Mouse (Mus musculus): ENCODE measurements around the gene Skint7.
"Not testable (repeated sequence)": the region's sequence is repeated elsewhere in the genome, so short reads cannot be mapped to it uniquely, and the experiment has no call there.

Skint7 gene

DNA sequence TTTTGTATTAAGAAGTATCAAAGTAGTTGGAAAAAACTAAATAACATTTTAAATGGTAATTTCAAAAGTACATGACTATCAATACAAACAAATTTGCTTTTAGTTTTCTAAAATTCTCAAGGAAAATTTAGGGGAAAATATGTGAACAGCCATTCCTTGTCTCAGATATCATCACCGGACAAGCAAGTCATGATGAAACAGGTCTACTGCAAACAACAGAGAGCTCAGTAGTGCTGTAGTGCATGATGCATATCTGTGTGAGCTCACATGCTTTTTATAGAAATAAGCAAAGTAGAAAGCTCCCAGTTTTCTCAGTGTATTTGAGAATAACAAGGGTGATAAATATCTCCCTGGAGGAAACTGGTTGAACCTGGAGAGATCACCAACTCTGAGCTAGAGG is at the start of gene Skint7:
Gene Skint7, plus strand, starts transcription at position 301 of the 400 bp plus-strand sequence.
- DNase-seq = no peak

DNA sequence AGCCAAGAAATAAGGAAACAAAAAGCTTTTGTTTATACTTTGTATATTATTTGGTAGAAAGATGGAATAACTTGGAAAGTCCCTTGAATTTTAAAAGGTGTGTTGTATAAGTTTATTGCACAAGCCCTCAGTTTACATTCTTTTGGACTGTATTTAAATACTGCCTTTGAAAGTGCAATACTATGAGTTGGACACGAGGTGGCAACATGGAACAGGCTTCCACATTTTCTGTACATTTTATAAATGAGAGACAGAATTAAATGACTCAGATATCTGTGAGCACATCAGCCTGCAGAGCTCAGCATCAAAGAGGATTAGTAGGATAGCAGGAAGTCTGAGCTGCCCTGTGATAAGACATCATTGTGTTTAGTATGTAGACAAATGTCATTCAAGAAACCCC is 11.4 kb upstream of the Skint7 start:
- DNase-seq = no peak

DNA sequence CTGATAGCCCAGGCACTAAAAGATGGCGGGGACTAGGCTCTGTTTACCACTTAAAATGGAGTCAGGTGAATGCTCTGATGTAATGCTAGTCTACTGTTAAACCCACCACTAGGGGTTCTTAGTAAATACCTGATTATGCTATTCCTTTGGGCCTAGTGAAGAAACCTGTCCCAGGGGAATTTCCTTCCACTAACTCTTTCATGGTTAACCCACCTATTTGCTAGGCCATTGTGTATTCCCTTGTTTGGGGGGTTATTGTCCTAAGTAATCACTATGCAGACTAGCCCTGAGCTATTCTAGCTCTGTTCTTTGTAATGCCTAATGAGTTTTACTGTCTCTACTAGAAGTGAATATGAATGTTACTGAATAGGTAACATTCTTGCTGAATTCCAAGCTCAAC is 9.5 kb upstream of the Skint7 start:
- DNase-seq = not testable (repeated sequence)

DNA sequence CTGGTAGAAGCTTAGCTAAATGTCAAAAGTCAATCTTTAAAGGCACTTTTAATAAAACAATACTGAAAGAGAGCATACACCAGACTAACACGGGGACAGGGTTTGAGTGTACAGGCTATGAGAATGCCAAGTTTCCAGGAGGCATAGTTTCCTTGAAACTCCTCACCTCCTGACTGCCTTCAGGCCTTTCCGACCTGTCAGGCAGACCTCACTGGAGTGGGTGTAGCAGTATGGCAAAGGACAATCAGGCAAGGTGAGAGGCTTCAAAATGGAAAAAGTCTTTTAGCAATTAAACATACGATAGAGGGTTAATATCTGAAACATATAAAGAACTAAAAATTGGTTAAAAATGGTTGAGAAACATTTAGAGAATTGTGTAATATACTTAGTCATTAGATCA is 9.1 kb upstream of the Skint7 start:
- no peak for DNase-seq

DNA sequence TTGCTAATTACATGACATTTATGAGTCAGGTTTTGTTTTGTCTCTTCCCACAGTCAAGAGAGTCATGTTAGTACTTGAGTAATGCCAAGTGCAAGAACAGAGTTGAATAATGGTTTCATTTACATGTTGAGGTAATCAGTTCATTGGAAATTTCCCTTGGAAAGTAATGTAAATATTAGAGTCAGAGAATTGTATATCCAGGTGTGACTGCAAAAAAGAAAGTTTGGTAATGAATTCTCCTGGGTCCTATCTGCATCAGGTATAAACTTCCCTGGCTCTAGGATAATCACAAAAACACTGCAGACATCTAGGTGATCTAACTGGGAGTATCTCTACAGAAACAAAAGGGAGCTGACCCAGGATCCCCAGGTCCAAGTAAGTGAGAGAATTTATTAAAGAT is 33.2 kb downstream of the Skint7 start, which contains the start of gene Skint1:
Gene Skint1, plus strand, starts transcription at position 301 of the 400 bp plus-strand sequence.
- no peak for DNase-seq
